Mouse (Mus musculus) c-Kit-positive CD71-negative TER-119-negative erythroid progenitor cells, embryonic 14.5 days (primary cell): ENCODE measurements around the gene Gfod1.

Source experiments
- DNase-seq: peaks from one replicate; pipeline ENCODE4 v3.0.0-alpha.2; 2013; ENCODE audit warnings: low read depth

Gfod1 gene

DNA sequence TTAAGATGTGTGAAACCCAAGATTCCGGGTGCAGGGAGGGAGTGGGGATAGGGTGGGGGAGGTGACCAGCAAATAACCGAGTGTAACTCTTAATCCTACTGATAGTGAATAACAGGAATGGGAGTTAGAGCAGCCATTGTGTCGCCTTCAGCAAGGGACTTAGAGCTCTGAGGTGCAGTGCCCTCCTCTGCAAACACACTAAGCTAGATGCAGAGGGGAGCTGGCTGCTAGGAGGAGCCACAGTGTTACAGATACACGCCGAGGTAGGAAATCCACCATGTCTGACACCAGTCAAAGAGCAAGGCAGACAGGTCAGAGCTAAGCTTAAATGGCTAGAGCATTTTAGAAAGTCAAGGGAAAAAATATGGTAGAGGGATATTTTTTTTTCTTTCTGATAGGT is 146.6 kb downstream of the Gfod1 start:
- no peak for DNase-seq

DNA sequence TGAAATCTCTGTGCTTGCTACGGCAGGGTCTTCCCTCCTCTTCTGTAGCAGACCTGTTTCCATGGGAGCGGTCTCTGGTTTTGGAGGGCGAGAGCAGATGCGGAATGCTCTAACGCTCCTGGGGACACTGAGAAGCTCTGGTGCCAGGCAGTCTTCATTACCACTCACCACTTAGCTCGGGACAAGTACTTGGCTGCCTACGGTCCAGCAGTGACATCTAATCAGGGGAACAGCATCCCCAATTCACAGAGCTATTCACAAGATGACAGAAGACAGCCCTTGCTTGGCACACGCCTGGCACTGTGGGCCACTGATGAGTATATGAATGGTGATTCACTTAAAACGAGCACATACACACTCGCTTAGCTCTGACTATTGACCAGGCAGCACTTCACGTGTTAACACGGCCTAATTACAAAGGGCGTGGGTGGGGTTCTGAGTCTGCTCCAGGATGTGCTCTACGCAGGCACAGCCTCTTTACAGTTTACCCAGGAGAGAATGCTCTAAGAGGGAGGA is 151.9 kb downstream of the Gfod1 start:
- DNase-seq, result no peak

DNA sequence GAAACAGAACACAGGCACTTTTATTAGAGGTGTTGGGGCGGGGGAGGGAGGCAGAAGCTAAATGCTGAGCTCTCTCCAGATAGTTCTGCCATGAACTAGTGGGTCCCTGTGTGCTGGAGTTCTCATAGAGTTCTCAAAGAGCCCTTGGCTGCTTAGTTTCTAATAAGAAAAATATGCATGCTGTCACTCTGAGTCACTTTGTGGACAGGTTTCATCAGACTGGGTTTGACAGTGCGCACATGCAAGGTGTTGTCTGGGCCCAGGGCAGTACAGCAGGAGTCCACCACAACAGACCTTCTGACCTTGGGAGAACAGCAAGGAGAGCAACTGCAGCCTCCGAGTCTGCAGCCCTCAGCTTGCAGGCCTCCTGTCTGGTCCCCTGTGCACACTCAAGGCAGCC is 154.3 kb downstream of the Gfod1 start:
- no peak for DNase-seq

DNA sequence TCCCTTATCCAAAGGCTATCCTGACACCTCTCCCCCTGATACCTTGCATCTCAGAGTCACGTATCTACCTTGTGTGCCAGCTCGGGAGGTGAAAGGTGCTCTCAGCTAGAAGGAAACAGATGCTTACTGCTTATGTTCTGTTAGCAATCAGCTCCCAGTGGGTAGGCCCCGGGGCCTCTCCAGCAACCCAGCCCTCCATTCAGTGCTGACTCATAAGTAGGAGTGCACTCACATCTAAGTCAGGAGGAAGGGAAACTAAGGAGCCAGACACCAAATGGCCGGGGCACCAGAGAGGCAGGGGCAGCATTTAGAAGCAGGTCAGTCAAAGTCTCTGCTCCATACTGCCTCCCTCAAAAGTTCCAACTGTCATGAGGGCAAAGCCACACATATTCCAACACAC is 155.3 kb downstream of the Gfod1 start:
- DNase-seq, result no peak

DNA sequence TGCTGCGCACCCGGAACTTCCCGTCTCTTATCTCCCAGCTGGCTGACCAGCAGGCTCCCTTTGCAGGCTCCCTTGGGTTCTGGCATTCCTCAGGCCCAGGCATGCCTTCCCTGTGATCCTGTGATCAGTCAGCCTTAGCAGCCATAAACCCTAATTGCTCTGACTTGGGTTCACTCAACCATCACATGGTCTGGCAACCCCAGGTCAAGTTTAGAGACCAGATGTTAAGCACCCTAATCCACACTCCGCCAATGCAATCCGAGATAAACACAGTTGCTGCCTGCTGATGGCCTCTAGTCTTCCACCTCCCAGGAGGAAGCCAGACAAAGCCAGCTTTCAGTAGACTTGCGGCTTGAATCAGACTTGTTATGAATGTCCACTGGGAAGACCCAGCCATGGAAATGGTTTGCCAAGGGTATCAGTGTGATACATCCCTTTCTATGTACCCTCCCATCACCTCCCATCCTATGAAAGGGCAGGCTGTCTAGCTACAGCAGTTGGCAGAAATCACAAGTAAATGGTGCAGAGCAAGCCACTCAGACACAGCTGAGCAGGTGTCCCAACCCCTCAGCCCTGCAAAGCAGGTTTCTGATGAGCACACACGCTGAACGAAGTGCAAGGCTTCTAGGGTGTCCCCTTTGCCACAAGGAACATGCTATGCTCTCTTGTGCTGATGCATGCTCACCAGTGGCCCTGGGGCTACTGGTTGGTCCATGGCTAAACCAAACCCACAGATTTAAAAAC is 157.3 kb downstream of the Gfod1 start:
- no peak for DNase-seq
